Mouse (Mus musculus): ENCODE data around the gene Gm20219. TPM values are rescaled to one million over a fixed set of nuclear protein-coding genes. Genes with fewer than 3 reads are reported as not detected.

Gene Gm20219
- polyA plus RNA-seq, 1 experiment from 2014 or later = 0.80 TPM

- 98% methylated on average over 3 of the region's 3 CpGs for WGBS
These were observed 18.8 kb upstream of the Gm20219 start for GRCm38 (mm10) chr17:56572939-56573338.

GRCm38 (mm10) chr17:56572154-56572553 lies 18.0 kb upstream of the Gm20219 start:
- Histone ChIP-seq H3K27ac (replicated peaks) (no peak overlapping the region), H3K36me3 (peaks cover 96% of the 10 kb centered on the region), H3K4me1 (no peaks in the 10 kb centered on the region), H3K9me3 (replicated peaks) (no peaks in the 10 kb centered on the region), H3K27me3 (ENCODE audit: low read depth, poor library complexity, severe bottlenecking) (no peaks in the 10 kb centered on the region), H3K4me3 (no peak overlapping the region)
- WGBS = 97% methylated on average over 1 of the region's 1 CpGs
- no peak for DNase-seq (ENCODE audit: low spot score)

More at GRCm38 (mm10) chr17:56572939-56573338, 18.8 kb upstream of the Gm20219 start:
- Histone ChIP-seq H3K4me1 (no peaks in the 10 kb centered on the region), H3K27ac (replicated peaks) (no peak overlapping the region), H3K36me3 (peaks cover 96% of the 10 kb centered on the region), H3K4me3 (no peak overlapping the region), H3K9me3 (replicated peaks) (no peaks in the 10 kb centered on the region), H3K27me3 (ENCODE audit: low read depth, poor library complexity, severe bottlenecking) (no peaks in the 10 kb centered on the region)
- DNase-seq (ENCODE audit: low spot score) = no peak

GRCm38 (mm10) chr17:56570287-56570686 lies 16.1 kb upstream of the Gm20219 start:
- DNase-seq (ENCODE audit: low spot score) = no peak
- no peaks in the 10 kb centered on the region for H3K27me3 ChIP-seq (ENCODE audit: low read depth, poor library complexity, severe bottlenecking)
- 91% methylated on average over 4 of the region's 4 CpGs for WGBS
- H3K9me3 ChIP-seq (replicated peaks) = no peaks in the 10 kb centered on the region
- peaks cover 99% of the 10 kb centered on the region for H3K36me3 ChIP-seq
- H3K4me3 ChIP-seq = no peak overlapping the region
- H3K27ac ChIP-seq (replicated peaks) = no peak overlapping the region
- no peaks in the 10 kb centered on the region for H3K4me1 ChIP-seq

GRCm38 (mm10) chr17:56567370-56567769 lies 13.2 kb upstream of the Gm20219 start:
- no peaks in the 10 kb centered on the region for H3K9me3 ChIP-seq (replicated peaks)
- WGBS = 97% methylated on average over 4 of the region's 4 CpGs

GRCm38 (mm10) chr17:56566918-56567317 lies 12.7 kb upstream of the Gm20219 start:
- Histone ChIP-seq H3K36me3 (peaks cover 100% of the 10 kb centered on the region), H3K4me1 (no peaks in the 10 kb centered on the region), H3K9me3 (replicated peaks) (no peaks in the 10 kb centered on the region), H3K27me3 (ENCODE audit: low read depth, poor library complexity, severe bottlenecking) (no peaks in the 10 kb centered on the region), H3K4me3 (no peak overlapping the region), H3K27ac (replicated peaks) (no peak overlapping the region)
- 94% methylated on average over 5 of the region's 5 CpGs for WGBS
- no peak for DNase-seq (ENCODE audit: low spot score)

More at GRCm38 (mm10) chr17:56567370-56567769, 13.2 kb upstream of the Gm20219 start:
- peaks cover 100% of the 10 kb centered on the region for H3K36me3 ChIP-seq
- DNase-seq (ENCODE audit: low spot score) = no peak
- no peak overlapping the region for H3K27ac ChIP-seq (replicated peaks)
- no peaks in the 10 kb centered on the region for H3K4me1 ChIP-seq
- no peaks in the 10 kb centered on the region for H3K27me3 ChIP-seq (ENCODE audit: low read depth, poor library complexity, severe bottlenecking)
- no peak overlapping the region for H3K4me3 ChIP-seq

- H3K27ac ChIP-seq (replicated peaks) = no peak overlapping the region
- 94% methylated on average over 29 of the region's 29 CpGs for WGBS
- no peaks in the 10 kb centered on the region for H3K4me1 ChIP-seq
- H3K27me3 ChIP-seq (ENCODE audit: low read depth, poor library complexity, severe bottlenecking) = no peaks in the 10 kb centered on the region
- no peak overlapping the region for H3K4me3 ChIP-seq
- peaks cover 100% of the 10 kb centered on the region for H3K36me3 ChIP-seq
- DNase-seq (ENCODE audit: low spot score) = no peak
- H3K9me3 ChIP-seq (replicated peaks) = no peaks in the 10 kb centered on the region
These were observed 12.1 kb upstream of the Gm20219 start for GRCm38 (mm10) chr17:56566293-56566692.

- Histone ChIP-seq H3K36me3 (peaks cover 65% of the 10 kb centered on the region), H3K27me3 (ENCODE audit: low read depth, poor library complexity, severe bottlenecking) (no peaks in the 10 kb centered on the region), H3K9me3 (replicated peaks) (no peaks in the 10 kb centered on the region), H3K4me3 (no peak overlapping the region), H3K27ac (replicated peaks) (no peak overlapping the region), H3K4me1 (no peaks in the 10 kb centered on the region)
- 97% methylated on average over 2 of the region's 2 CpGs for WGBS
- DNase-seq (ENCODE audit: low spot score) = no peak
These were observed 7.7 kb upstream of the Gm20219 start for GRCm38 (mm10) chr17:56561866-56562265.

GRCm38 (mm10) chr17:56560131-56560530 lies 5.9 kb upstream of the Gm20219 start:
- no peaks in the 10 kb centered on the region for H3K27me3 ChIP-seq (ENCODE audit: low read depth, poor library complexity, severe bottlenecking)
- no peak overlapping the region for H3K4me3 ChIP-seq
- DNase-seq (ENCODE audit: low spot score) = no peak
- H3K4me1 ChIP-seq = no peaks in the 10 kb centered on the region
- H3K36me3 ChIP-seq = peaks cover 48% of the 10 kb centered on the region
- no peaks in the 10 kb centered on the region for H3K9me3 ChIP-seq (replicated peaks)
- no peak overlapping the region for H3K27ac ChIP-seq (replicated peaks)
- WGBS = 83% methylated on average over 1 of the region's 1 CpGs

GRCm38 (mm10) chr17:56559386-56559785 lies 5.2 kb upstream of the Gm20219 start:
- no peaks in the 10 kb centered on the region for H3K9me3 ChIP-seq (replicated peaks)
- peaks cover 40% of the 10 kb centered on the region for H3K36me3 ChIP-seq
- H3K27me3 ChIP-seq (ENCODE audit: low read depth, poor library complexity, severe bottlenecking) = no peaks in the 10 kb centered on the region
- WGBS = 84% methylated on average over 3 of the region's 3 CpGs
- DNase-seq (ENCODE audit: low spot score) = no peak
- no peak overlapping the region for H3K4me3 ChIP-seq
- H3K27ac ChIP-seq (replicated peaks) = no peak overlapping the region
- H3K4me1 ChIP-seq = no peaks in the 10 kb centered on the region

GRCm38 (mm10) chr17:56558448-56558847 lies 4.3 kb upstream of the Gm20219 start:
- DNase-seq (ENCODE audit: low spot score) = peak; percentile 71
- H3K4me3 ChIP-seq = no peak overlapping the region
- no peak overlapping the region for H3K27ac ChIP-seq (replicated peaks)
- no peaks in the 10 kb centered on the region for H3K27me3 ChIP-seq (ENCODE audit: low read depth, poor library complexity, severe bottlenecking)
- WGBS = 22% methylated on average over 3 of the region's 3 CpGs
- no peaks in the 10 kb centered on the region for H3K4me1 ChIP-seq
- peaks cover 31% of the 10 kb centered on the region for H3K36me3 ChIP-seq
- no peaks in the 10 kb centered on the region for H3K9me3 ChIP-seq (replicated peaks)

- Histone ChIP-seq H3K36me3 (no peaks in the 10 kb centered on the region), H3K27me3 (ENCODE audit: low read depth, poor library complexity, severe bottlenecking) (no peaks in the 10 kb centered on the region), H3K4me1 (peaks cover 25% of the 10 kb centered on the region), H3K4me3 (no peak overlapping the region), H3K27ac (replicated peaks) (peak overlapping the region; percentile 61; the same call in 1 of the 2 replicates), H3K9me3 (replicated peaks) (0 out of 2 replicates have a peak, but pooled peaks cover 3% of the 10 kb centered on the region)
- DNase-seq (ENCODE audit: low spot score) = peak; percentile 84
- 59% methylated on average over 5 of the region's 5 CpGs for WGBS
These were observed 1.3 kb downstream of the Gm20219 start for GRCm38 (mm10) chr17:56552781-56553363.

- DNase-seq (ENCODE audit: low spot score) = no peak
- WGBS = 75% methylated on average over 6 of the region's 6 CpGs
These were observed 2.2 kb downstream of the Gm20219 start for GRCm38 (mm10) chr17:56551841-56552581.

More at GRCm38 (mm10) chr17:56551841-56552581, 2.2 kb downstream of the Gm20219 start:
- Histone ChIP-seq H3K4me3 (no peak overlapping the region), H3K36me3 (no peaks in the 10 kb centered on the region), H3K9me3 (replicated peaks) (0 out of 2 replicates have a peak, but pooled peaks cover 3% of the 10 kb centered on the region), H3K4me1 (peaks cover 30% of the 10 kb centered on the region), H3K27ac (replicated peaks) (peak overlapping the region; percentile 61), H3K27me3 (ENCODE audit: low read depth, poor library complexity, severe bottlenecking) (no peaks in the 10 kb centered on the region)

Data from midbrain, embryonic 10.5 days (tissue).